Mouse (Mus musculus) neural tube, embryonic 14.5 days (tissue): ENCODE data around the gene Ccnb1. TPM values are rescaled to one million over a fixed set of nuclear protein-coding genes. Genes with fewer than 3 reads are reported as not detected.
A peak's percentile ranks its signal among the peaks of the same experiment; 100 is the strongest.

Source experiments
- ATAC-seq: fragments of 200-750 bp; cut with Nextera tagmentation; 2 replicates; pipeline ENCODE4 v1.8.0; 2017; ENCODE audit warnings: low read depth, mild to moderate bottlenecking, moderate TSS enrichment, moderate library complexity
- H3K27ac ChIP-seq: fragments of 300-500 bp; sonication (generic); 2 replicates; pipeline ENCODE4 v1.5.1; 2014; ENCODE audit warnings: low read depth, mild to moderate bottlenecking, control low read depth, low read length, moderate library complexity, mixed read lengths
- H3K27me3 ChIP-seq: fragments of 300-500 bp; sonication (generic); 2 replicates; pipeline ENCODE4 v1.6.1; 2014; ENCODE audit warnings: low read length; ENCODE audit not compliant: control insufficient read depth, insufficient read depth
- H3K36me3 ChIP-seq: fragments of 300-500 bp; sonication (generic); 2 replicates; pipeline ENCODE4 v1.6.1; 2014; ENCODE audit warnings: low read length, mixed read lengths; ENCODE audit not compliant: control insufficient read depth, insufficient read depth
- H3K4me1 ChIP-seq: fragments of 300-500 bp; sonication (generic); 2 replicates; pipeline ENCODE4 v1.6.1; 2014; ENCODE audit warnings: low read length; ENCODE audit not compliant: control insufficient read depth, insufficient read depth
- H3K4me2 ChIP-seq: fragments of 300-500 bp; sonication (generic); 2 replicates; pipeline ENCODE4 v1.6.1; 2014; ENCODE audit warnings: mild to moderate bottlenecking, low read depth, low read length, control low read depth
- H3K4me3 ChIP-seq: fragments of 300-500 bp; sonication (generic); 2 replicates; pipeline ENCODE4 v1.5.1; 2014; ENCODE audit warnings: low read depth, low read length, control low read depth, mixed read lengths
- H3K9ac ChIP-seq: fragments of 300-500 bp; sonication (generic); replicated peaks from 2 replicates; pipeline ENCODE4 v1.6.1; 2014; ENCODE audit warnings: low read depth, mild to moderate bottlenecking, control low read depth, low read length, mixed read lengths
- H3K9me3 ChIP-seq: fragments of 300-500 bp; sonication (generic); 2 replicates; pipeline ENCODE4 v1.6.1; 2016; ENCODE audit warnings: low read length; ENCODE audit not compliant: control insufficient read depth
- WGBS: fragments of 180-500 bp; shearing (Covaris S2); extraction: QIAGEN DNeasy Blood & Tissue Kit; methylation state at CpG from one replicate; pipeline ENCODE4 v1.1.7; 2014; 5-methylcytosine and 5-hydroxymethylcytosine counted together
- polyA plus RNA-seq: library from polyadenylated mRNA; unstranded; fragments of >200 nt; fragmentation: Nextera tagmentation; extraction: Ambion mirVana; gene quantifications from 2 replicates; pipeline ENCODE4 v1.2.1, GENCODE M21; 2014

Gene Ccnb1
- polyA plus RNA-seq, 1 experiment from 2014 or later, result 18.4 TPM

- WGBS, result 86% methylated on average over 3 of the region's 3 CpGs
- no peak for ATAC-seq
- no peaks in the 10 kb centered on the region for H3K9me3 ChIP-seq
Observed at GRCm38 (mm10) chr13:100751402-100751801, 35.0 kb downstream of the Ccnb1 start.

GRCm38 (mm10) chr13:100750799-100751198 lies 35.6 kb downstream of the Ccnb1 start:
- Histone ChIP-seq H3K36me3 (no peaks in the 10 kb centered on the region), H3K4me2 (no peak overlapping the region), H3K27ac (no peak overlapping the region), H3K9ac (no peak overlapping the region), H3K27me3 (no peaks in the 10 kb centered on the region), H3K9me3 (no peaks in the 10 kb centered on the region), H3K4me3 (no peak overlapping the region), H3K4me1 (no peaks in the 10 kb centered on the region)
- no peak for ATAC-seq
- WGBS, result 79% methylated on average over 5 of the region's 5 CpGs

More at GRCm38 (mm10) chr13:100751402-100751801, 35.0 kb downstream of the Ccnb1 start:
- Histone ChIP-seq H3K27me3 (no peaks in the 10 kb centered on the region), H3K4me3 (no peak overlapping the region), H3K9ac (no peak overlapping the region), H3K27ac (no peak overlapping the region), H3K4me1 (no peaks in the 10 kb centered on the region), H3K4me2 (no peak overlapping the region), H3K36me3 (no peaks in the 10 kb centered on the region)

- WGBS, result 58% methylated on average over 8 of the region's 8 CpGs
- no peak overlapping the region for H3K4me2 ChIP-seq
- H3K27me3 ChIP-seq, result no peaks in the 10 kb centered on the region
- no peaks in the 10 kb centered on the region for H3K36me3 ChIP-seq
- no peak for ATAC-seq
- no peak overlapping the region for H3K4me3 ChIP-seq
- H3K27ac ChIP-seq, result no peak overlapping the region
- no peaks in the 10 kb centered on the region for H3K9me3 ChIP-seq
- H3K4me1 ChIP-seq, result no peaks in the 10 kb centered on the region
- no peak overlapping the region for H3K9ac ChIP-seq
Observed at GRCm38 (mm10) chr13:100748638-100749037, 37.7 kb downstream of the Ccnb1 start.

GRCm38 (mm10) chr13:100746090-100746489 lies 40.3 kb downstream of the Ccnb1 start:
- Histone ChIP-seq H3K4me2 (no peak overlapping the region), H3K4me3 (no peak overlapping the region), H3K27ac (no peak overlapping the region), H3K36me3 (no peaks in the 10 kb centered on the region), H3K9ac (no peak overlapping the region), H3K9me3 (no peaks in the 10 kb centered on the region), H3K4me1 (peaks cover 5% of the 10 kb centered on the region; the same call in 1 of the 2 replicates), H3K27me3 (no peaks in the 10 kb centered on the region)
- ATAC-seq, result no peak
- 90% methylated on average over 3 of the region's 3 CpGs for WGBS

- Histone ChIP-seq H3K27me3 (no peaks in the 10 kb centered on the region), H3K4me2 (peak within 1 kb of the TSS; percentile 51)
- peak; percentile 98 for ATAC-seq
Observed at GRCm38 (mm10) chr13:100744036-100744744, 42.2 kb downstream of the Ccnb1 start, which contains the start of gene Mrps36. TSS of gene Mrps36 (minus strand) at chr13:100744659.

GRCm38 (mm10) chr13:100743346-100744035 lies 42.9 kb downstream of the Ccnb1 start:
- Histone ChIP-seq H3K27me3 (no peaks in the 10 kb centered on the region), H3K27ac (peak overlapping the region; percentile 94), H3K36me3 (no peaks in the 10 kb centered on the region), H3K4me1 (peaks cover 5% of the 10 kb centered on the region; the same call in 1 of the 2 replicates), H3K4me3 (peak overlapping the region; percentile 55), H3K9ac (peak overlapping the region; percentile 80), H3K4me2 (peak overlapping the region; percentile 51), H3K9me3 (no peaks in the 10 kb centered on the region)
- peak; percentile 65 for ATAC-seq
- WGBS, result 66% methylated on average over 11 of the region's 11 CpGs

More at GRCm38 (mm10) chr13:100744036-100744744, 42.2 kb downstream of the Ccnb1 start, which contains the start of gene Mrps36:
- peak within 1 kb of the TSS; percentile 94 for H3K27ac ChIP-seq
- peak within 1 kb of the TSS; percentile 55 for H3K4me3 ChIP-seq
- no peaks in the 10 kb centered on the region for H3K9me3 ChIP-seq
- H3K9ac ChIP-seq, result peak within 1 kb of the TSS; percentile 80
- no peaks in the 10 kb centered on the region for H3K36me3 ChIP-seq
- WGBS, result under 1% methylated on average over 52 of the region's 52 CpGs
- H3K4me1 ChIP-seq, result peaks cover 5% of the 10 kb centered on the region; the same call in 1 of the 2 replicates

- Histone ChIP-seq H3K4me3 (no peak overlapping the region), H3K9ac (no peak overlapping the region), H3K27me3 (no peaks in the 10 kb centered on the region), H3K27ac (no peak overlapping the region), H3K4me2 (peak overlapping the region; percentile 51; the same call in 1 of the 2 replicates), H3K9me3 (no peaks in the 10 kb centered on the region), H3K4me1 (peaks cover 5% of the 10 kb centered on the region; the same call in 1 of the 2 replicates), H3K36me3 (no peaks in the 10 kb centered on the region)
- ATAC-seq, result no peak
- WGBS, result 92% methylated on average over 5 of the region's 5 CpGs
Observed at GRCm38 (mm10) chr13:100742831-100743230, 43.5 kb downstream of the Ccnb1 start.

- no peaks in the 10 kb centered on the region for H3K9me3 ChIP-seq
- no peak overlapping the region for H3K4me2 ChIP-seq
- H3K27me3 ChIP-seq, result no peaks in the 10 kb centered on the region
- H3K9ac ChIP-seq, result no peak overlapping the region
- ATAC-seq, result no peak
- no peak overlapping the region for H3K27ac ChIP-seq
- H3K36me3 ChIP-seq, result 0 out of 2 replicates have a peak, but pooled peaks cover 2% of the 10 kb centered on the region
- no peak overlapping the region for H3K4me3 ChIP-seq
- H3K4me1 ChIP-seq, result peaks cover 8% of the 10 kb centered on the region
- WGBS, result 100% methylated on average over 2 of the region's 2 CpGs
Observed at GRCm38 (mm10) chr13:100732756-100733155, 53.6 kb downstream of the Ccnb1 start.
